Mouse (Mus musculus): Measurements from ENCODE around the gene Dis3l2. TPM values are rescaled to one million over a fixed set of nuclear protein-coding genes. Genes with fewer than 3 reads are reported as not detected.

Dis3l2 gene
- polyA plus RNA-seq, 1 experiment from 2014 or later: 39.1 TPM

DNA sequence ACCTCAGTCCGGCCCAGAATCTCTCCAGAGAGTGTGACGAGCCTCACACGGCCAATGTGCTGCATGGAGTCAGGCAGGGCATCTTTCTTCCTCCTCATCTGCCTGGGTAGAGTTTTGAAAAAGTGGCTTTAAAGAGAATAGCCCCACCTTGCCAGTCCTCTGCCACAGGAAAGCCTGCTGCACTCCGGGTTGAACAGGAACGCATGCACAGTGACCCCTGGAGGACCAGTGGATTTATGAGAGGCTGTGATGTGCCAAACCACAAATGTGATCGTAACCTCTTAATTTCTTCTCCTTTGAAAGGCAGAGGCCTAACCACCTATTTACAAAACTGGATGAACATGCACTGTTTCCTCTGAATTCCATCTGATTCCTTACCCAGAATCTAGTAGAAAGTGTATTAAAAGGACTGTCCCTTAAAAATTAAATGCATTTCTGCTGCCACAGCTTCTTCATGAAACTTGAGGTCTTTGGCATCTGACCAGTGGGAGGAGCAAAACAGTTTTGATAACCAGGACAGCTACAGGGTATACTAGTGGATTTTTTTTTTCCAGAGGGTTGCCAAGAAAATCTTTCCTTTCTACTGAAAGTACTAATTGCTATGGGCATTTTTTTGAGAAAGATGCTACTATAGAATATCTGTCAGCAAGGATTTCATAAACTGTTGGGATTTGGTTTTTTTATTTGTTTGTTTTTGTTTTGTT lies 264.8 kb downstream of the Dis3l2 start:
- 35% methylated on average over 6 of the region's 6 CpGs for WGBS
- Histone ChIP-seq H3K9me3 (ENCODE audit: control insufficient read depth, low read length) (no peaks in the 10 kb centered on the region), H3K27me3 (ENCODE audit: control insufficient read depth, insufficient read depth, low read length) (no peaks in the 10 kb centered on the region)

DNA sequence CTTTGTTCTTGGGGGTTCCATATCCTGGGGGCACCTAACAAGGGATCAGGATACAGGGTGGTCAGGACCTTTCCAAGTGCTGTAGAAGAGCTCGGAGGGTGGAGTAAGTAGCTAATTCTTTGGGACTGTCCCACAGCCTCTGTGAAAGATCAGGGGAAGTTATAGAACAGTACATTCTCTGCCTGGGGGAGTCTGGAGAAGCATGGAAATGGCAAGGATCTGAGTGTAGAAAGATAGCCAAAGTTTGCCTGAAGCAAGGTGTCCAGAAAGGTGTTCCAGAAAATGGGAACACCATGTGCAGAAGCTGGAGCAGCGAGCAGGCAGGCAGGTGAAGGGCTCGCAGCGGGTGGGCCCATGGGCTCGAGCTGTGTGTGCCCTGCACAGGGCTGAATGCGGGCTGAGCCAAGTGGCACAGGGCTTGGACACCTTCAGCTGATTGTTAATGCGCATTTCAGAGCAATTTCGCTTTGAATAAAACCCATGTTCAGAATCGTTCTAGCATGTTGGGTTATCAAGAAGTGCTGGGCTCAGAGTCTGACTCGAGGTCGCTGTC lies 265.6 kb downstream of the Dis3l2 start:
- 70% methylated on average over 11 of the region's 11 CpGs for WGBS
- H3K9me3 ChIP-seq (ENCODE audit: control insufficient read depth, low read length): no peaks in the 10 kb centered on the region

More for the DNA sequence above, 264.8 kb downstream of the Dis3l2 start:
- no peak overlapping the region for H3K4me3 ChIP-seq (ENCODE audit: low read depth, low read length)
- no peak overlapping the region for H3K27ac ChIP-seq (ENCODE audit: low read depth, low read length)
- H3K4me2 ChIP-seq (ENCODE audit: low read depth, low read length): no peak overlapping the region
- ATAC-seq (ENCODE audit: low read depth): no peak
- no peaks in the 10 kb centered on the region for H3K4me1 ChIP-seq (ENCODE audit: control insufficient read depth, insufficient read depth, low read length)
- no peaks in the 10 kb centered on the region for H3K36me3 ChIP-seq (ENCODE audit: control insufficient read depth, insufficient read depth, low read length)
- no peak overlapping the region for H3K9ac ChIP-seq (replicated peaks; ENCODE audit: low read depth, low read length)

DNA sequence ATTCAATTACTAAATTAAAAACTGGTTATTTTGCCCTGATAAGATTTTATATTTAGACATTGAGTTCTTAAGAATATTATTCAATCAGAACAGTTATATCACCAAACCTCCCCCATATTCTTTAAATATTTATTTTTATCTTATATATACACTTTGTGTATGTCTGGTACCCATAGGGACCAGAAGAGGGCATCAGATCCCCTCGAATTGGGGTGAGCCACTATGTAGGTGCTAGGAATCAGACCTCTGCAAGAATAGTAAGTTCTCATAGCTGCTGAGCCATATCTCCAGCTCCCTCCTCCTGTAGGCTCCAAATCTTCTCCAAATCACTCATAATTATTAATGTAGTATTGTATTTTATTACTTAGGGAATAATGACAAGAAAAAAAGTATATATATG lies 269.1 kb downstream of the Dis3l2 start:
- Histone ChIP-seq H3K27me3 (ENCODE audit: control insufficient read depth, insufficient read depth, low read length) (no peaks in the 10 kb centered on the region), H3K36me3 (ENCODE audit: control insufficient read depth, insufficient read depth, low read length) (no peaks in the 10 kb centered on the region), H3K9me3 (ENCODE audit: control insufficient read depth, low read length) (no peaks in the 10 kb centered on the region), H3K4me1 (ENCODE audit: control insufficient read depth, insufficient read depth, low read length) (no peaks in the 10 kb centered on the region), H3K9ac (replicated peaks; ENCODE audit: low read depth, low read length) (no peak overlapping the region), H3K4me3 (ENCODE audit: low read depth, low read length) (no peak overlapping the region), H3K27ac (ENCODE audit: low read depth, low read length) (no peak overlapping the region), H3K4me2 (ENCODE audit: low read depth, low read length) (no peak overlapping the region)
- ATAC-seq (ENCODE audit: low read depth): no peak
- 43% methylated on average over 1 of the region's 1 CpGs for WGBS

More for the DNA sequence above, 265.6 kb downstream of the Dis3l2 start:
- Histone ChIP-seq H3K36me3 (ENCODE audit: control insufficient read depth, insufficient read depth, low read length) (no peaks in the 10 kb centered on the region), H3K27ac (ENCODE audit: low read depth, low read length) (no peak overlapping the region), H3K9ac (replicated peaks; ENCODE audit: low read depth, low read length) (no peak overlapping the region), H3K4me2 (ENCODE audit: low read depth, low read length) (no peak overlapping the region), H3K27me3 (ENCODE audit: control insufficient read depth, insufficient read depth, low read length) (no peaks in the 10 kb centered on the region), H3K4me3 (ENCODE audit: low read depth, low read length) (no peak overlapping the region), H3K4me1 (ENCODE audit: control insufficient read depth, insufficient read depth, low read length) (no peaks in the 10 kb centered on the region)
- ATAC-seq (ENCODE audit: low read depth): no peak

DNA sequence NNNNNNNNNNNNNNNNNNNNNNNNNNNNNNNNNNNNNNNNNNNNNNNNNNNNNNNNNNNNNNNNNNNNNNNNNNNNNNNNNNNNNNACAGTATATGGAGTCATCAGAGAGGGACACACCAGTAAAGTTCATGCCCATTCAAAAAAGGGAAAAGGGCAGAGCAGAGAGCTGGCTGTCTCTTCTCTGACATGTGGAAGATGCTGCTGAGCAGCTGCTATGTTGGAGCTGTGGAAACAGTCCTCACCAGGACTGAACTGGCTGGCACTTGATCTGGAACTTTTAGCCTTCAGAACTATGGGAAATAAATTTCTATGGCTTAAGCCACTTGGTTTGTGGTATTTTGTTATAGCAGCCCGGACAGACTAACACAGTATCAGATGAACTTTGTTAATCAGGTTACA lies 273.4 kb downstream of the Dis3l2 start:
- no peaks in the 10 kb centered on the region for H3K9me3 ChIP-seq (ENCODE audit: control insufficient read depth, low read length)
- no peaks in the 10 kb centered on the region for H3K4me1 ChIP-seq (ENCODE audit: control insufficient read depth, insufficient read depth, low read length)
- H3K4me3 ChIP-seq (ENCODE audit: low read depth, low read length): no peak overlapping the region
- H3K27ac ChIP-seq (ENCODE audit: low read depth, low read length): no peak overlapping the region
- H3K4me2 ChIP-seq (ENCODE audit: low read depth, low read length): no peak overlapping the region
- no peak for ATAC-seq (ENCODE audit: low read depth)
- H3K36me3 ChIP-seq (ENCODE audit: control insufficient read depth, insufficient read depth, low read length): no peaks in the 10 kb centered on the region
- H3K27me3 ChIP-seq (ENCODE audit: control insufficient read depth, insufficient read depth, low read length): no peaks in the 10 kb centered on the region
- H3K9ac ChIP-seq (replicated peaks; ENCODE audit: low read depth, low read length): no peak overlapping the region
- WGBS: 94% methylated on average over 1 of the region's 1 CpGs

DNA sequence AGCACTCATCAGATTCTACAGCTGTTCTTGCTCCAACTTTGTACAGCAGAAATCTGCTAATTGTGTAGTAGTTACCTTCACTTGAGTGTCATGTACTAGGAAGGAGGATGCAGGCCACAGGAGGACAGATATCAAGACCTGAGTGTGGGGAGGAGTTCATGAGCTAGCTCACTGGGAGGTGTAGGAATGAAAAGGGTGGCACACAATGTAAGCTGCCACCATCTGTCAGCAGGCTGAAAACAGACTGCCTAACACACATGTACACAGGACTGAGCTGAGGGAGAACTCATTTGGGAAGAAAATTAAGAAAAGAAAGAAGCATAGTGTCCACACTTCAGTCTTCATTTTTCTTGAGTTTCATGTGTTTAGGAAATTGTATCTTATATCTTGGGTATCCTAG lies 282.8 kb downstream of the Dis3l2 start:
- Histone ChIP-seq H3K27ac (ENCODE audit: low read depth, low read length) (no peak overlapping the region), H3K9me3 (ENCODE audit: control insufficient read depth, low read length) (no peaks in the 10 kb centered on the region), H3K4me3 (ENCODE audit: low read depth, low read length) (no peak overlapping the region), H3K4me2 (ENCODE audit: low read depth, low read length) (no peak overlapping the region), H3K27me3 (ENCODE audit: control insufficient read depth, insufficient read depth, low read length) (no peaks in the 10 kb centered on the region), H3K9ac (replicated peaks; ENCODE audit: low read depth, low read length) (no peak overlapping the region), H3K4me1 (ENCODE audit: control insufficient read depth, insufficient read depth, low read length) (no peaks in the 10 kb centered on the region), H3K36me3 (ENCODE audit: control insufficient read depth, insufficient read depth, low read length) (no peaks in the 10 kb centered on the region)
- no peak for ATAC-seq (ENCODE audit: low read depth)

DNA sequence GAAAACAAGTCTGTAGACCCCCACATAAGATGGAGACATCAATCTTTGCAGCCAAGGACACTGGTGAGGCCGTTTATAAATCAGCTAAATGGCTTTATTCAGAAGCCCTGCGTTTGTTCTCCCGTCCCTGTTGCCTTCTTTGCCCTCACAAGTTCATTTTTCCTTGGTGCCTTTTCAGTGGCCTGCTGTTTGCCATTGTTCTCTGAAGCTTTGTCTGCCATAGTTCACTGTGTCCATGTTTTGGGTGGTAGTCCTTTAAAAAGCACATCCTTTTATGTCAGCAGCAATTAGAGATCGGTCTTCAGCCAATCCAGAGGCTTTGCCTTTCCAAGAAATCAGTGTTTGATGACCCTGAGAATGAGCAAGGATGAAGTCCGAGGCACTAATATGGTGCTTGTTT lies 289.2 kb downstream of the Dis3l2 start:
- no peak for ATAC-seq (ENCODE audit: low read depth)
- Histone ChIP-seq H3K4me2 (ENCODE audit: low read depth, low read length) (no peak overlapping the region), H3K4me1 (ENCODE audit: control insufficient read depth, insufficient read depth, low read length) (no peaks in the 10 kb centered on the region), H3K36me3 (ENCODE audit: control insufficient read depth, insufficient read depth, low read length) (no peaks in the 10 kb centered on the region), H3K27me3 (ENCODE audit: control insufficient read depth, insufficient read depth, low read length) (no peaks in the 10 kb centered on the region), H3K9ac (replicated peaks; ENCODE audit: low read depth, low read length) (no peak overlapping the region), H3K27ac (ENCODE audit: low read depth, low read length) (no peak overlapping the region), H3K9me3 (ENCODE audit: control insufficient read depth, low read length) (no peaks in the 10 kb centered on the region), H3K4me3 (ENCODE audit: low read depth, low read length) (no peak overlapping the region)
- WGBS: 15% methylated on average over 5 of the region's 5 CpGs

DNA sequence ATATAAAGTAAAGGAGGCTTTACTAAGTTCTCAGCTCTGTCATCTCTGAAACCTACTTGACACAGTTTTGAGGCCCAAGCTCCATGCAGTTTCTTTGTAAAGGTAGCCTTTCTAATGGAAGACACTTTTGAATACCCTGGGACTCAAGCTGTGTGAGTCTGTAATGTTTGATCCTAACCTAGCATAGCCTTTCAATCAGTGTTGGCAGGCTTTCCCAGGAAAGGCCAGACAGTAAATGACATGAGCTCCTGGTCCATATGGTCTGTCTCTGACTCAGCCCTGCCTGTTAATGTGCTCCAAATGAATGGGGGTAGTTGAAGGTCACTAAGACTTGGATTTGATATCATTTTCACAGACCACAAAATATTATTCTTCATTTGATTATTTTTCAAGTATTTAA lies 290.4 kb downstream of the Dis3l2 start:
- Histone ChIP-seq H3K4me2 (ENCODE audit: low read depth, low read length) (no peak overlapping the region), H3K9me3 (ENCODE audit: control insufficient read depth, low read length) (no peaks in the 10 kb centered on the region), H3K4me3 (ENCODE audit: low read depth, low read length) (no peak overlapping the region), H3K4me1 (ENCODE audit: control insufficient read depth, insufficient read depth, low read length) (no peaks in the 10 kb centered on the region), H3K27me3 (ENCODE audit: control insufficient read depth, insufficient read depth, low read length) (no peaks in the 10 kb centered on the region), H3K9ac (replicated peaks; ENCODE audit: low read depth, low read length) (no peak overlapping the region), H3K27ac (ENCODE audit: low read depth, low read length) (no peak overlapping the region), H3K36me3 (ENCODE audit: control insufficient read depth, insufficient read depth, low read length) (no peaks in the 10 kb centered on the region)
- ATAC-seq (ENCODE audit: low read depth): no peak

DNA sequence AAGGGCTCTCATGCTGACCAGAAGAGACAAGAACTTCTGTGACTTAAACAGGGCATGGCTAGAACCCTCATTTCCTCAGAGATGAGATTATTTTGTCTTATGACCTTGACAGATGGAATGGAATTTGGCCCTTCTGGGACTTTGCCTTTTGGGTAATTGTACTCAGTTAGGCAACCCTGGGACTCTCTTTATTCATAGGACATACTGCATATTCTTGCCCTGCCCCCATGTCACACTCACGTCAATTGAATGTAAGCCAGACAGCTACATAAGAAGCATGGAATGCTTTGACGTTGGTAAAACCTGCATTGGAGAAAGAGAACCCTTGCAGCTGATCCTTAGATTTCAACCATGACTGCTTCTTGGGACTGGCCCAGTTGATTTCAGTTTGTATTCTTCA lies 294.4 kb downstream of the Dis3l2 start:
- Histone ChIP-seq H3K4me2 (ENCODE audit: low read depth, low read length) (no peak overlapping the region), H3K36me3 (ENCODE audit: control insufficient read depth, insufficient read depth, low read length) (no peaks in the 10 kb centered on the region), H3K9ac (replicated peaks; ENCODE audit: low read depth, low read length) (no peak overlapping the region), H3K4me1 (ENCODE audit: control insufficient read depth, insufficient read depth, low read length) (no peaks in the 10 kb centered on the region), H3K27me3 (ENCODE audit: control insufficient read depth, insufficient read depth, low read length) (no peaks in the 10 kb centered on the region), H3K4me3 (ENCODE audit: low read depth, low read length) (no peak overlapping the region), H3K27ac (ENCODE audit: low read depth, low read length) (no peak overlapping the region), H3K9me3 (ENCODE audit: control insufficient read depth, low read length) (no peaks in the 10 kb centered on the region)
- WGBS: 88% methylated on average over 2 of the region's 2 CpGs
- no peak for ATAC-seq (ENCODE audit: low read depth)

DNA sequence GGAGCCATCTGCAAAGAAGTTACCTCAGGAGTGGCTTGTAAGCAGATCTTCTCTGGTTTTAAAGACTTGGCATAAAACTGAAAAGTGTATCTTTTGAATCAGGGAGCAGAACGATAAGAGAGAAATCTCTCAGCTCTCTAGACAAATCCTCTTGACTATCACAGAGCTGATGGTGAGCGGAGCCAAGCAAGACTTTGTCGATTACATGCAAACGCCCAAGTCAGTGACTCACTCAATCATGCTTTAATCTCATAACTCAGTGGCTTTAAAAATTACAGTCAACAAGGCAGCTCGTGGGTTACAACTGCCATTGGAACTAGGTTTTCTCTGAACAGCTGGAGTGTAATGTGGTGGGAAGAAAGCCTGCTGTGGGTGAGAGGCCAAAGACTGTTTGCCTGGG lies 297.8 kb downstream of the Dis3l2 start:
- H3K9me3 ChIP-seq (ENCODE audit: control insufficient read depth, low read length): no peaks in the 10 kb centered on the region
- H3K27ac ChIP-seq (ENCODE audit: low read depth, low read length): no peak overlapping the region
- H3K9ac ChIP-seq (replicated peaks; ENCODE audit: low read depth, low read length): no peak overlapping the region
- H3K27me3 ChIP-seq (ENCODE audit: control insufficient read depth, insufficient read depth, low read length): no peaks in the 10 kb centered on the region
- no peaks in the 10 kb centered on the region for H3K4me1 ChIP-seq (ENCODE audit: control insufficient read depth, insufficient read depth, low read length)
- H3K4me3 ChIP-seq (ENCODE audit: low read depth, low read length): no peak overlapping the region
- H3K4me2 ChIP-seq (ENCODE audit: low read depth, low read length): no peak overlapping the region
- WGBS: 75% methylated on average over 5 of the region's 5 CpGs
- no peak for ATAC-seq (ENCODE audit: low read depth)
- H3K36me3 ChIP-seq (ENCODE audit: control insufficient read depth, insufficient read depth, low read length): no peaks in the 10 kb centered on the region

Data from neural tube, embryonic 14.5 days (tissue).